Mouse (Mus musculus) bone marrow macrophage, adult 2 months (primary cell): ENCODE results near the gene Atp6v1d. TPM values are rescaled to one million over a fixed set of nuclear protein-coding genes. Genes with fewer than 3 reads are reported as not detected.

ENCODE experiments used
- H3K27ac ChIP-seq: 2 replicates; pipeline ENCODE4 v1.5.1; 2012; ENCODE audit warnings: low read depth, low read length; ENCODE audit not compliant: insufficient read depth
- H3K4me1 ChIP-seq: 2 replicates; pipeline ENCODE4 v1.6.1; 2012; ENCODE audit warnings: low read length; ENCODE audit not compliant: control insufficient read depth, insufficient read depth
- H3K4me3 ChIP-seq: 2 replicates; pipeline ENCODE4 v1.5.1; 2012; ENCODE audit warnings: mild to moderate bottlenecking, low read length, moderate library complexity; ENCODE audit not compliant: insufficient read depth
- CTCF ChIP-seq: IDR thresholded peaks from 2 replicates; pipeline ENCODE4 v1.5.1; 2012; ENCODE audit warnings: low read depth, mild to moderate bottlenecking, low read length, moderate library complexity
- POLR2A ChIP-seq: IDR thresholded peaks from 2 replicates; pipeline ENCODE4 v1.6.1; 2012; ENCODE audit warnings: mild to moderate bottlenecking, low read depth, low read length, borderline replicate concordance
- polyA plus RNA-seq: library from polyadenylated mRNA; stranded (reverse); fragments of >200 nt; gene quantifications from 2 replicates; pipeline ENCODE4 v1.2.4, GENCODE M21; 2012; ENCODE audit not compliant: missing spikeins, insufficient read depth, insufficient read length

Gene Atp6v1d
- polyA plus RNA-seq = 138 and 153 TPM in 2 replicates

DNA sequence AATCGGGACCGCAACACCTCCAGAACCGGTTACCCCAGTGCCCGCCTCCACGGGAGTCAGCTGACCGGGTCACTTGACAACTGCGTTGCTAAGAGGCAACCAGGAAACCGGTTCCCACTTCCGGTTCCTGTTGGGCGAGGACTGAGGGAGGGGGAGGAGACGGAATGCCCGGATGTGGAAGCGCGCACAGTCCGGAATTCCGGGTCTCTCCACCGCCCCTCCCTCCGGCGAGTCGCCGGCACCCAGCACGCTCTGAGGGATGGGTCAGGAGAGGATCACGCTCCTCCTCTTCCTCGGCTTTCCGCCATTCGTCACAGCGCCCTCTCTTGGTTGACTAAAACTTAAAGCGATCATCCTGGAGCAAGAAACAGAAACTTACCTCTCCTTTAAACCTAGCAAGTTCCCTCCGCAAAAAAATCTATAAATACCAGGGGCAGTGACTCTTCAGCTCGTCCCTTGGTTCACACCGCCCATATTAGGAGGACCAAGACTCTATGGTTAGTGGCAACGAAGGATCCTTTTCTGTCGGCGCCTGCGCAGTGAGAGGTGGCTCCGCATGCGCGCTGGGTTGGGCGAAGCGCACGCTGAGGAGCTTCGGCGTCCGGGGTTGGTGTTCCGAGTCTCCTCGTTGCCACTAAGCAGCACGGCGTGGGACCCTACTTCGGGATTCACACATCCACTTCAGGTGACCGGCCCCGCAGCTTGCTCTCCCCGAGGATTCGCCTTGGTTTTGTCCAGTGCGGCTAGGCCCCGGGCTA, at the start of gene Atp6v1d, which contains the start of gene Eif2s1:
Gene Atp6v1d, minus strand, starts transcription at position 143 of the 758 bp plus-strand sequence.
Gene Eif2s1, plus strand, starts transcription at position 324 of the 758 bp plus-strand sequence.
- Histone ChIP-seq H3K4me3 (peak within 1 kb of the TSS; percentile 79), H3K27ac (peak within 1 kb of the TSS; percentile 91), H3K4me1 (peaks cover 18% of the 10 kb centered on the region)
- TF ChIP-seq POLR2A (no peak), CTCF (peak; percentile 97)

DNA sequence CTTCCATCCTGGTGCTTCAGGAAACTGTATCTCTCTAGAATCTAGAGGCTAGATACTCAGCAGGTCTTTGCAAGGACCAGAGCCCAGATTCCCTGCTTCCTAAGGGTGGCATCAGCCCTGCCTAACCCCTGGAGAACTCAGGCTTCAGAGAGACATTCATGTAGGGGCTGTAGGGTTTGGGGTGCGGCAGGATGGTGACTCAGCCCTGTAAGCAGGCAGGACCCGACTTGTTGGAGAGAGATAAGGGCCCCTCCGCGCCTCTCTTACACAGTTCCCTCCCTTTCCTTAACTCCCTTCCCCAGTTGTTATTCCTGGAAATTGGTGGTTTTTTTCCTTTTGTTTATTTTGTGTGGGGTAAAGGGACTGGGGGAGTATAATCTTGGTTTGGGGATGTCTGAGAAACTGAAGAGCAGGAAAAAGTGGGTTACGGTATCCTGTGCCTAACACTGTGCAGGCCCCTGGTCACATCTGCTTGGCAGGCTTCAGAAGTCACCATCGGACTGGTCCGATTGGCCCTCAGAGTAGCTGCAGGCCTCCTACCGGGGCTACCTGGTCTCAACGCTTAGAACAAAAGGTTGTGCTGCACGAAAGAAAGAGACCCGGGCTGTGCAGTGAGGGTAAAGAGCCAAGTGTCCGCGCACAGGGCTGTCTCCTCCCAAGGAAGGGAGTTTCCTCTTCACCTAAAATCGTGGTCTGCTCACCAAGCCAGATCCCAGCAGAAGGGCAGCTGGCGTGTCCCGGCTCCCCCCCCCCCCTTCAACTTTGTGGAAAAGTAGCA, 49.4 kb upstream of the Atp6v1d start:
- H3K27ac ChIP-seq = no peak overlapping the region
- H3K4me3 ChIP-seq = peak overlapping the region; percentile 28; the same call in 1 of the 2 replicates
- TF ChIP-seq CTCF (no peak), POLR2A (no peak)
- peaks cover 13% of the 10 kb centered on the region for H3K4me1 ChIP-seq

DNA sequence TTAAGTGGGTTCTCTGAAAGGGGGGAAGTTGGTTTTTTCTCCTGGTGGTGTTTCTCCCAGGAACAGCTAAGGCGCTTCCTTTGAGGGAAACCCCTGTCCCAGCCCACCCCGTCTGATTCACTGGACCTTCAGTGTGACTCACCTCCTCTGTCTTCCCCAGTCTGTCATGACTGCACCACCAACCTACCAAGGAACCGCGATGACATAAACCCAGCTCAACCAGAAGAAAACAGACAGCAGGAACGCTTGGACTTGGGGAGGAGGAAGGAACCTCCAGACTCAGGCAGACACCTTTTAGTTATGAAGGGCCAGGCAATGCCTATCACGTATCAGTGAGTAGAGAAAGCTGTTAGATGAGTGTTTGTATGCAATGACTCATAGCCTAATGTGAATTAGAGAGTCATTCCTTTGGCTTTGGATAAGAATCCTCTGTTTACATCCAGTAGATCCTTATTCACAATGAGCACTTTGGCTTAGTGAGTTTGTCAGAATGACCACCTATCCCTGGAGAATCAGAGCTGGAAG, 46.7 kb upstream of the Atp6v1d start:
- no peak overlapping the region for H3K4me3 ChIP-seq
- TF ChIP-seq POLR2A (no peak), CTCF (no peak)

DNA sequence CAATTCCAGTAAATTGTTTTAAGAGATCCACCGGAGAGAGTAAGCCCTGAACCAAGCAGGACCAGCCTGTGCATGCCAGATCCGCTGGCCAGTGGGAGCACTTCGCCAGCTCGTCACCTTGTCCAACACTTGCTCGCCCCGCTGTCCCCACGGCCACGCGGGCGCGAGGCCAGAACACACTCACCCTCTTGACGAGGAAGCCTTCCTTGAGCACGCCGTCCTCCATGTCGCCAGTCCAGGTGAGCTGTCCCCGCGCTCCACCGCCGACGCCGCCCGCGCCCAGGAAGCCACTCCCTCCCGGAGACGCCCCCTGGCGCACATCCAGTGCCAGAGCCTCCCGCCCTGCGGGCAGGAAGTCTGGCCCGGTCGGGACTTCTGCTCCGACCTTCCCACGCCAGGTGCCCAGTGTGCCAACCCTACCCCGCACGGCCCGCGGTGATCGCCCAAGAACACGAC, 45.3 kb upstream of the Atp6v1d start, which contains the start of gene Plek2:
Gene Plek2, minus strand, starts transcription at position 258 of the 456 bp plus-strand sequence.
- Histone ChIP-seq H3K27ac (no peak within 1 kb of the TSS), H3K4me1 (peaks cover 14% of the 10 kb centered on the region), H3K4me3 (peak within 1 kb of the TSS; percentile 56)
- TF ChIP-seq CTCF (no peak), POLR2A (no peak)

More for the DNA sequence above, 46.7 kb upstream of the Atp6v1d start:
- Histone ChIP-seq H3K27ac (no peak overlapping the region), H3K4me1 (peaks cover 13% of the 10 kb centered on the region)

DNA sequence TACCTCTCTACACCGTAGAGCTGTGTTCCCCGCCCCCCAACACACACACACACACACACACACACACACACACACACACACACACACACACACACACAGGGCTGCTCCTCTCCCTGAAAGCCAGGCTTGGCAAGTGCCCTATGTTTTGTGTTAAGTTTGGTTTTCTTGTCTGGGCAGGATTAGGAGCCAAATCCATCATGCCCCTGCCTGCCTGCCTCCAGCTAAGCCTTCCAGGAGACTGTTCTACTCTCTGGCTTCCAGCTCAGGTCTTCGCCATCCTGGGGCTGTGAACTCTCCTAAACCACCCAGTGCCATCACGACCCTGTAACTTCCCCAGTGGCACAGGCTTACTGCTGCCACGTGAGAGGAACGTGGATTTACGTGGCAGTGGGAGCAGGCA, 43.1 kb upstream of the Atp6v1d start:
- Histone ChIP-seq H3K4me1 (peaks cover 19% of the 10 kb centered on the region), H3K4me3 (no peak overlapping the region), H3K27ac (no peak overlapping the region)
- TF ChIP-seq CTCF (no peak), POLR2A (no peak)

DNA sequence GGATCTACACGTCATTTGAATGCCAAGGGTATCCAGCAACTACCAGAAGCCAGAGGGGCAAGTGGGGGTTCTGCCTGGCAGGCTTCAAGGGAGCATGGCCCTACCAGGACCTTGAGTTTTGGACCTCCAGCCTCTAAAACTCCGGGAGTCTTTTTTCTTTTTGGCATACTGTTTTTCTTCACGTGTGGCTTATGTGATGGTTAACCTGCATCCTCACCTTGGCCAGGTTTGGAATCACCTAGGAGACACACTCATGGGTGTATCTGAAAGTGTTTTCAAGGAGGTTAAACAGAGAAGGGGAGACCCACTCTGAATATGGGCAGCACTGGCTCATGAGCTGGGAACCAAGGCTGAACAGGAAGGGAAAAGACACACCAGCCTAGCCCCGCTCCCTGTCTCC, 41.9 kb upstream of the Atp6v1d start:
- Histone ChIP-seq H3K27ac (no peak overlapping the region), H3K4me1 (peaks cover 17% of the 10 kb centered on the region), H3K4me3 (no peak overlapping the region)
- TF ChIP-seq CTCF = no peak
- TF ChIP-seq POLR2A = no peak

DNA sequence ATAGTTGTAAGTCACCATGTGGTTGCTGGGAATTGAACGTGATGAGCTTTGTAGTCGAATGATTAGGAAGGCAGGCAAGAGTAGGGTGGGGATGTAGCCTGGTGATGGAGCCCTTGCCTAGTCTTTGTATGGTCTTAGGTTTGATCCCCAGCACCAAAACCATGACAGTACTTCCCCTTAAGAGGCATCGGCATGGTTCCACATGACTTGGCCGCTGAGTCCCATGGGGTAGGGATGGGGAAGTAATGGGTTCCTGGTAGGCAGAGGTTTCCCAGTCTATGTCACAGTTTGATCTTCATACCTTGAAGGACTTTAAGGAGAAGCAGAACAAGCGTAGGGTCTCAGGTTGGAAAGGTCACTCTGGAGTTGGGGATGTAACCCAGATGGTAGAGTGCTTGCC, 40.0 kb upstream of the Atp6v1d start:
- TF ChIP-seq CTCF (no peak), POLR2A (no peak)
- peaks cover 8% of the 10 kb centered on the region for H3K4me1 ChIP-seq

DNA sequence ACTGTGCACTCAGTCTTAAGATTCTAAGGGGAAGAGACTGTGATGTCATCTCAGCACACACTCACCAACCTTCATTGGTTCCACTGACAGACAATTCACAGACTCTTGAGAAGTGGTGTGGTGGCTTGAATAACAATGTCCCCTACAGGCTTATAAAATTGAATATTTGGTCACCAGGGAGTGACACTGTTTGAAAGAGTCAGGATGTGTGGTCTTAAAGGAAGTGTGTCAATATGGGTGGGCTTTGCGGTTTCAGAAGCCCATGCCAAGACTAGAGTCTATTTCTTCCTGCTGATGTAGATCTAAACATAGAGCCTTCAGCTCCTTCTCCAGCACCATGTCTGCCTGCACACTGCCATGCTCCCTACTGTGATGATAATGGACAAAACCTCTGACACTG, 36.4 kb upstream of the Atp6v1d start:
- Histone ChIP-seq H3K27ac (no peak overlapping the region), H3K4me1 (peaks cover 18% of the 10 kb centered on the region), H3K4me3 (no peak overlapping the region)
- TF ChIP-seq POLR2A (no peak), CTCF (no peak)

More for the DNA sequence above, 40.0 kb upstream of the Atp6v1d start:
- Histone ChIP-seq H3K4me3 (no peak overlapping the region), H3K27ac (no peak overlapping the region)

DNA sequence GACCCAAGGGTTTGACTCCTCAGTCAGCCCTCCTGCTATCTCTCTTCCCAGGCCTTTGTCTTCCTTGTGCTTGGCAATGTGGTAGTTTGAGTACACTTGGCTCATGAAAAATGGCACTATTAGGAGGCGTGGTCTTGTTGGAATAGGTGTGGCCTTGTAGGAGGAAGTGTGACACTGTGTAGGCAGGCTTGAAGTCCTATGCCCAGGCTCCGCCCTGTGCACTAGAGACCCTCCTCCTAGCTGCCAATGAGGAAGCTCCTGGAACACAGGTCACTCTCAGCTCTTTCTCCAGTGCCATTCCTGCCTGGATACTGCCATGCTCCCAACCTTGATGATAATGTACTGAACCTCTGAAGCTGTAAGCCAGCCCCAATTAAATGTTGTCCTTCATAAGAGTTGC, 29.7 kb upstream of the Atp6v1d start:
- Histone ChIP-seq H3K4me1 (peaks cover 10% of the 10 kb centered on the region), H3K27ac (no peak overlapping the region), H3K4me3 (no peak overlapping the region)
- TF ChIP-seq CTCF (no peak), POLR2A (no peak)
